Mouse (Mus musculus) adrenal gland, postnatal 36 days (tissue): Measurements from ENCODE around the gene Scamp2. TPM values are rescaled to one million over a fixed set of nuclear protein-coding genes. Genes with fewer than 3 reads are reported as not detected.

Experiments
- DNase-seq, 2 experiments: peaks; one replicate each; pipeline ENCODE4 v3.0.0; 2021; ENCODE audit warnings: mixed read lengths in 1 of 2
- long read RNA-seq, 2 experiments: library from polyadenylated mRNA; stranded (forward); transcript quantifications; one replicate each; pipeline ENCODE4 v2.0.0; 2021; ENCODE audit warnings: borderline sequencing depth in 2 of 2
- total RNA-seq, 2 experiments: library from RNA; stranded (reverse); gene quantifications; 2 replicates each; pipeline ENCODE4 v1.2.3; 2021

The Scamp2 gene
- 10 to 100 TPM; 56.4 to 56.9 TPM for total RNA-seq
- long read RNA-seq, experiment 1, transcript Scamp2-201 (9 exons, 2,340 nt) = major isoform, 105 of 124 reads
- long read RNA-seq, experiment 1, partial matches to known transcripts = 9 of 124 reads
- long read RNA-seq, experiment 1, other reads (novel, unspliced or antisense) = 9 of 124 reads
- long read RNA-seq, experiment 2, transcript Scamp2-201 (9 exons, 2,340 nt) = major isoform, 42 of 42 reads
- long read RNA-seq, experiment 2, partial matches to known transcripts = 0 of 42 reads
- long read RNA-seq, experiment 2, other reads (novel, unspliced or antisense) = 0 of 42 reads

GRCm38 (mm10) chr9:57560861-57561710 is at the start of gene Scamp2:
Gene Scamp2 (plus strand): TSS chr9:57560943.
- DNase-seq = peak; percentile 96 to 97

- peak; percentile 48 to 73 for DNase-seq
These were observed 43.6 kb upstream of the Scamp2 start for GRCm38 (mm10) chr9:57517113-57517512.

GRCm38 (mm10) chr9:57520375-57521055 is 40.2 kb upstream of the Scamp2 start:
- no peak for DNase-seq

- peak; percentile 94 to 97 for DNase-seq
These were observed 39.5 kb upstream of the Scamp2 start, which contains the start of gene Cox5a for GRCm38 (mm10) chr9:57521056-57521911. Gene Cox5a (plus strand): TSS chr9:57521274.

GRCm38 (mm10) chr9:57522114-57522860 is 38.5 kb upstream of the Scamp2 start:
- DNase-seq = no peak

GRCm38 (mm10) chr9:57522861-57523246 is 37.9 kb upstream of the Scamp2 start:
- no peak for DNase-seq

- DNase-seq = no peak
These were observed 37.0 kb upstream of the Scamp2 start for GRCm38 (mm10) chr9:57523754-57524153.

GRCm38 (mm10) chr9:57524439-57524838 is 36.3 kb upstream of the Scamp2 start:
- no peak for DNase-seq

- DNase-seq = no peak
These were observed 35.2 kb upstream of the Scamp2 start for GRCm38 (mm10) chr9:57525516-57525915.

GRCm38 (mm10) chr9:57526435-57526834 is 34.3 kb upstream of the Scamp2 start:
- DNase-seq = no peak

GRCm38 (mm10) chr9:57531946-57532345 is 28.8 kb upstream of the Scamp2 start:
- DNase-seq = no peak

- no peak for DNase-seq
These were observed 24.4 kb upstream of the Scamp2 start for GRCm38 (mm10) chr9:57536362-57536761.

GRCm38 (mm10) chr9:57537044-57537727 is 23.6 kb upstream of the Scamp2 start, which contains the start of gene Fam219b:
Gene Fam219b (plus strand): TSS chr9:57537528.
- DNase-seq = peak; percentile 95

GRCm38 (mm10) chr9:57537728-57538181 is 23.0 kb upstream of the Scamp2 start:
- DNase-seq = peak; percentile 49 to 54

- no peak for DNase-seq
These were observed 21.2 kb upstream of the Scamp2 start for GRCm38 (mm10) chr9:57539550-57539949.

GRCm38 (mm10) chr9:57541312-57541711 is 19.4 kb upstream of the Scamp2 start:
- DNase-seq = peak; percentile 39 to 73

GRCm38 (mm10) chr9:57543951-57544350 is 16.8 kb upstream of the Scamp2 start:
- no peak for DNase-seq

- peak in 1 of 2 experiments; percentile 51 for DNase-seq
These were observed 13.5 kb upstream of the Scamp2 start for GRCm38 (mm10) chr9:57547287-57547686.

- no peak for DNase-seq
These were observed 12.9 kb upstream of the Scamp2 start for GRCm38 (mm10) chr9:57547869-57548268.

GRCm38 (mm10) chr9:57549186-57549585 is 11.6 kb upstream of the Scamp2 start:
- no peak for DNase-seq
